ENCODE assay signal across 13 mouse cellular contexts in the genomic region with DNA sequence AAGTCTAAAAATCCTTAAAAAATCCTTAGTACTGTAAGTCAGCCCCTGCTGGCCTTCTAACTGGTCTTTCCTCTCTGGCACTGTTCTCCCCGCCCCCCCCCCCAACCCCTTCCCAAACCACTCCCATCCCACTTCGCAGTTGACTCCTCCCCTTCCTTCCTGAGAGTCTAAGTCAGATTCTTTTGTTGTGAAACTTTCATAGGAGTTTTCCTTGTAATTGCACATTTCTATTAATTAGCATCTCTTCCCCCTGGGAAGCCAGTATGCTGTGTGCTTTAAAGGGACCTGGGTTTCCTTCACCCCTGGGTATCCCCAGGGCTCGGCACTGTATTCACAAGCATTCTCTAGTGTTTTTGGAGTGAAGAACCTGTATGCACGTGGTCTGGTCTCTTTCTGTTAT. TPM values are rescaled to one million over a fixed set of nuclear protein-coding genes. Genes with fewer than 3 reads are reported as not detected.
DNase-seq lines count a peak whose midpoint lies in the region; ATAC-seq and TF ChIP-seq lines count a peak whose summit lies in the region.
"Had no signal": no experiment of that assay in that cellular context is flagged by ENCODE, and none has a peak within 500 bp of the region (broad histone marks: within the 10 kb centered on the region; RNA-seq: fewer than 3 reads in every experiment).

No protein-coding gene starts in this region.

- WGBS in heart, embryonic 12.5 days, result 48% methylated on average over 4 of the region's 4 CpGs
- WGBS in lung, postnatal 0 days, result 14% methylated on average over 3 of the region's 4 CpGs
- 28% methylated on average over 4 of the region's 4 CpGs for WGBS in embryonic facial prominence, embryonic 14.5 days
- 31% methylated on average over 4 of the region's 4 CpGs for WGBS in limb, embryonic 13.5 days

- ATAC-seq in heart, embryonic 12.5 days (ENCODE audit: insufficient number of reproducible peaks, low FRiP score), result no peak
- ATAC-seq in lung, postnatal 0 days, result 0 out of 2 replicates have a peak, but pooled peaks have one; percentile 20
- no peak; the same call in 1 of the 2 replicates for ATAC-seq in embryonic facial prominence, embryonic 14.5 days (ENCODE audit: low read depth)
- ATAC-seq in limb, embryonic 13.5 days (ENCODE audit: low FRiP score, low read depth), result no peak

- no peak for TF ChIP-seq CTCF in lung, postnatal 0 days (IDR thresholded peaks at IDR 0.05)

- 0 out of 2 replicates have a peak overlapping the region, but pooled peaks have one; percentile 6 for H3K4me2 ChIP-seq in heart, embryonic 12.5 days
- H3K4me2 ChIP-seq in lung, postnatal 0 days (replicated peaks; ENCODE audit: low read depth, low read length), result no peak overlapping the region
- no peak overlapping the region for H3K4me2 ChIP-seq in embryonic facial prominence, embryonic 14.5 days (ENCODE audit: low read depth, low read length)
- H3K4me2 ChIP-seq in limb, embryonic 13.5 days (replicated peaks), result no peak overlapping the region
- H3K4me2 ChIP-seq: embryonic facial prominence, embryonic 12.5 days had no signal

- TF ChIP-seq EP300 in lung, postnatal 0 days (IDR thresholded peaks at IDR 0.05), result no peak; the same call in 1 of the 2 replicates

- H3K9ac ChIP-seq in heart, embryonic 12.5 days, result no peak overlapping the region
- no peak overlapping the region for H3K9ac ChIP-seq in lung, postnatal 0 days (replicated peaks; ENCODE audit: low read depth)
- H3K9ac ChIP-seq in embryonic facial prominence, embryonic 14.5 days (ENCODE audit: low read depth, low read length), result no peak overlapping the region
- H3K9ac ChIP-seq in limb, embryonic 13.5 days, result no peak overlapping the region
- H3K9ac ChIP-seq: embryonic facial prominence, embryonic 12.5 days had no signal

- H3K36me3 ChIP-seq in heart, embryonic 12.5 days, result peaks cover 22% of the 10 kb centered on the region
- no peaks in the 10 kb centered on the region for H3K36me3 ChIP-seq in lung, postnatal 0 days (ENCODE audit: insufficient read depth, low read length)
- H3K36me3 ChIP-seq in embryonic facial prominence, embryonic 14.5 days (ENCODE audit: control insufficient read depth, insufficient read depth, low read length), result peaks cover 9% of the 10 kb centered on the region; the same call in 1 of the 2 replicates
- H3K36me3 ChIP-seq in limb, embryonic 13.5 days, result peaks cover 23% of the 10 kb centered on the region

- H3K4me1 ChIP-seq in heart, embryonic 12.5 days (replicated peaks), result peaks cover 83% of the 10 kb centered on the region
- H3K4me1 ChIP-seq in lung, postnatal 0 days (ENCODE audit: insufficient read depth, low read depth, low read length), result peaks cover 22% of the 10 kb centered on the region; the same call in 1 of the 2 replicates
- peaks cover 18% of the 10 kb centered on the region for H3K4me1 ChIP-seq in embryonic facial prominence, embryonic 14.5 days (ENCODE audit: control insufficient read depth, insufficient read depth, low read length)
- H3K4me1 ChIP-seq in limb, embryonic 13.5 days, result peaks cover 66% of the 10 kb centered on the region

- H3K27ac ChIP-seq in heart, embryonic 12.5 days (ENCODE audit: poor library complexity, severe bottlenecking), result peak overlapping the region; percentile 9; the same call in 1 of the 2 replicates
- peak overlapping the region; percentile 32; the same call in 1 of the 2 replicates for H3K27ac ChIP-seq in lung, postnatal 0 days (ENCODE audit: low read length)
- H3K27ac ChIP-seq in embryonic facial prominence, embryonic 14.5 days (replicated peaks; ENCODE audit: low read depth, low read length), result no peak overlapping the region
- peak overlapping the region; percentile 58; the same call in 1 of the 2 replicates for H3K27ac ChIP-seq in limb, embryonic 13.5 days
- H3K27ac ChIP-seq: embryonic facial prominence, embryonic 12.5 days had no signal

- DNase-seq in heart, postnatal 4 days, result no peak
- DNase-seq in lung, postnatal 0 days (ENCODE audit: low spot score), result peak; percentile 74
- no peak for DNase-seq in lung, postnatal 25 days (ENCODE audit: low spot score)
- DNase-seq in embryonic facial prominence, embryonic 14.5 days (ENCODE audit: low spot score), result peak; percentile 36
- DNase-seq in testis, postnatal 14 days (ENCODE audit: low spot score), result no peak
- DNase-seq in MN1 (ENCODE audit: low spot score), result no peak
- DNase-seq: adrenal gland, postnatal 36 days; cerebellum, adult 8-10 months; lung, postnatal 36 days; thymus, postnatal 36 days had no signal

- no peak overlapping the region for H3K4me3 ChIP-seq in heart, embryonic 12.5 days
- no peak overlapping the region for H3K4me3 ChIP-seq in lung, postnatal 0 days (ENCODE audit: low read depth, low read length)
- H3K4me3 ChIP-seq in embryonic facial prominence, embryonic 14.5 days (ENCODE audit: low read depth, low read length), result no peak overlapping the region
- H3K4me3 ChIP-seq in limb, embryonic 13.5 days, result no peak overlapping the region
- H3K4me3 ChIP-seq: embryonic facial prominence, embryonic 12.5 days had no signal

- no peaks in the 10 kb centered on the region for H3K27me3 ChIP-seq in heart, embryonic 12.5 days (replicated peaks)
- no peaks in the 10 kb centered on the region for H3K27me3 ChIP-seq in lung, postnatal 0 days (replicated peaks; ENCODE audit: insufficient read depth, low read length)
- no peaks in the 10 kb centered on the region for H3K27me3 ChIP-seq in embryonic facial prominence, embryonic 14.5 days (replicated peaks; ENCODE audit: control insufficient read depth, insufficient read depth, low read length)
- H3K27me3 ChIP-seq in limb, embryonic 13.5 days, result no peaks in the 10 kb centered on the region
- H3K27me3 ChIP-seq: embryonic facial prominence, embryonic 12.5 days had no signal

- H3K9me3 ChIP-seq in heart, embryonic 12.5 days (replicated peaks), result no peaks in the 10 kb centered on the region
- no peaks in the 10 kb centered on the region for H3K9me3 ChIP-seq in lung, postnatal 0 days (ENCODE audit: low read length)
- no peaks in the 10 kb centered on the region for H3K9me3 ChIP-seq in embryonic facial prominence, embryonic 14.5 days (ENCODE audit: control insufficient read depth, low read length)
- no peaks in the 10 kb centered on the region for H3K9me3 ChIP-seq in limb, embryonic 13.5 days
- H3K9me3 ChIP-seq: embryonic facial prominence, embryonic 12.5 days had no signal

RNA-seq across cellular contexts. Expression of a gene that starts 10.1 kb away (rescaled TPM):
- 156 and 158 TPM in 2 replicates for polyA plus RNA-seq in heart, embryonic 12.5 days (2016; fragmentation: Nextera tagmentation; extraction: Ambion mirVana)
- 100 to 1,000 TPM; 255 to 279 TPM for total RNA-seq in heart, postnatal 4 days (2021)
- 101 and 141 TPM in 2 replicates for polyA plus RNA-seq in lung, postnatal 0 days (2015; fragmentation: Nextera tagmentation; extraction: Ambion mirVana)
- polyA plus RNA-seq in embryonic facial prominence, embryonic 14.5 days (2014; fragmentation: Nextera tagmentation; extraction: Ambion mirVana), result 107 and 112 TPM in 2 replicates
- polyA plus RNA-seq in limb, embryonic 13.5 days (2015; fragmentation: Nextera tagmentation; extraction: Ambion mirVana), result 214 and 225 TPM in 2 replicates

Comparison
In these comparisons a context has a peak if more than half of its experiments do, and no peak if none do; other contexts are left out.
1. DNase-seq: peak in lung, postnatal 0 days (single experiment) and embryonic facial prominence, embryonic 14.5 days (single experiment); none in heart, postnatal 4 days (single experiment), lung, postnatal 25 days (single experiment), testis, postnatal 14 days (single experiment) and MN1 (single experiment).